Mouse (Mus musculus): ENCODE measurements at regions not wholly inside any gene's neighbourhood (a gene's known extent, or its start where the extent isn't known, plus 50 kb on each side); places are given as distances from the start of the nearest gene placed in this dataset.

GRCm38 (mm10) chr3:52555038-52555437 is 286.9 kb downstream of the Foxo1 start:
- no peak for DNase-seq (ENCODE audit: low read depth, low spot score)

- no peak for DNase-seq (ENCODE audit: low read depth, low spot score)
Measured at GRCm38 (mm10) chr3:52554490-52554889, 286.4 kb downstream of the Foxo1 start.

- no peak for DNase-seq (ENCODE audit: low read depth, low spot score)
Measured at GRCm38 (mm10) chr3:52548201-52548893, 280.2 kb downstream of the Foxo1 start.

- no peak for DNase-seq (ENCODE audit: low read depth, low spot score)
Measured at GRCm38 (mm10) chr3:52546035-52546434, 277.9 kb downstream of the Foxo1 start.

GRCm38 (mm10) chr3:52543006-52543405 is 274.9 kb downstream of the Foxo1 start:
- no peak for DNase-seq (ENCODE audit: low read depth, low spot score)

- DNase-seq (ENCODE audit: low read depth, low spot score) = no peak
Measured at GRCm38 (mm10) chr3:52540862-52541380, 272.8 kb downstream of the Foxo1 start.

- DNase-seq (ENCODE audit: low read depth, low spot score) = peak; percentile 75
Measured at GRCm38 (mm10) chr3:52539813-52540378, 271.8 kb downstream of the Foxo1 start.

- no peak for DNase-seq (ENCODE audit: low read depth, low spot score)
Measured at GRCm38 (mm10) chr3:52538306-52538705, 270.2 kb downstream of the Foxo1 start.

GRCm38 (mm10) chr3:52537362-52537911 is 269.3 kb downstream of the Foxo1 start:
- DNase-seq (ENCODE audit: low read depth, low spot score) = no peak

- DNase-seq (ENCODE audit: low read depth, low spot score) = peak; percentile 63
Measured at GRCm38 (mm10) chr3:52535411-52536021, 267.4 kb downstream of the Foxo1 start.

GRCm38 (mm10) chr3:52534118-52534517 is 266.0 kb downstream of the Foxo1 start:
- no peak for DNase-seq (ENCODE audit: low read depth, low spot score)

- DNase-seq (ENCODE audit: low read depth, low spot score) = peak; percentile 41
Measured at GRCm38 (mm10) chr3:52531686-52532351, 263.7 kb downstream of the Foxo1 start.

GRCm38 (mm10) chr3:52530406-52530970 is 262.4 kb downstream of the Foxo1 start:
- no peak for DNase-seq (ENCODE audit: low read depth, low spot score)

GRCm38 (mm10) chr3:52529136-52529535 is 261.0 kb downstream of the Foxo1 start:
- no peak for DNase-seq (ENCODE audit: low read depth, low spot score)

- no peak for DNase-seq (ENCODE audit: low read depth, low spot score)
Measured at GRCm38 (mm10) chr3:52528521-52528920, 260.4 kb downstream of the Foxo1 start.

- no peak for DNase-seq (ENCODE audit: low read depth, low spot score)
Measured at GRCm38 (mm10) chr3:52527781-52528180, 259.6 kb downstream of the Foxo1 start.

GRCm38 (mm10) chr3:52527010-52527754 is 259.0 kb downstream of the Foxo1 start:
- no peak for DNase-seq (ENCODE audit: low read depth, low spot score)

GRCm38 (mm10) chr3:52522886-52523285 is 254.8 kb downstream of the Foxo1 start:
- DNase-seq (ENCODE audit: low read depth, low spot score) = no peak

GRCm38 (mm10) chr3:52520609-52520947 is 252.4 kb downstream of the Foxo1 start:
- DNase-seq (ENCODE audit: low read depth, low spot score) = no peak

GRCm38 (mm10) chr3:52519910-52520608 is 251.9 kb downstream of the Foxo1 start:
- no peak for DNase-seq (ENCODE audit: low read depth, low spot score)
